Mouse (Mus musculus) embryonic fibroblast, embryonic 13.5 days (primary cell): ENCODE measurements around the gene Mllt10. TPM values are rescaled to one million over a fixed set of nuclear protein-coding genes. Genes with fewer than 3 reads are reported as not detected.
"Not testable (repeated sequence)": the region's sequence is repeated elsewhere in the genome, so short reads cannot be mapped to it uniquely, and the experiment has no call there.

Source experiments
- H3K27ac ChIP-seq: 2 replicates; pipeline ENCODE4 v1.5.1; 2012; ENCODE audit warnings: low read length, control low read depth, inconsistent platforms; ENCODE audit not compliant: insufficient read depth
- H3K4me1 ChIP-seq: 2 replicates; pipeline ENCODE4 v1.6.1; 2011; ENCODE audit warnings: low read length; ENCODE audit not compliant: control insufficient read depth, insufficient read depth
- H3K4me3 ChIP-seq: 2 replicates; pipeline ENCODE4 v1.5.1; 2011; ENCODE audit warnings: mild to moderate bottlenecking, control low read depth, low read length; ENCODE audit not compliant: insufficient read depth
- CTCF ChIP-seq: IDR thresholded peaks from 2 replicates; pipeline ENCODE4 v1.5.1; 2011; ENCODE audit warnings: mild to moderate bottlenecking, control low read depth, low read length, moderate library complexity, borderline replicate concordance; ENCODE audit not compliant: insufficient read depth
- POLR2A ChIP-seq: IDR thresholded peaks from 2 replicates; pipeline ENCODE4 v1.6.1; 2011; ENCODE audit warnings: low read depth, mild to moderate bottlenecking, control low read depth, low read length, moderate library complexity
- polyA plus RNA-seq: library from polyadenylated mRNA; stranded (reverse); fragments of >200 nt; gene quantifications from 2 replicates; pipeline ENCODE4 v1.2.4, GENCODE M21; 2011; ENCODE audit warnings: low read depth; ENCODE audit not compliant: missing spikeins, insufficient read length

Mllt10 gene
- polyA plus RNA-seq, 1 experiment: 52.0 TPM

DNA sequence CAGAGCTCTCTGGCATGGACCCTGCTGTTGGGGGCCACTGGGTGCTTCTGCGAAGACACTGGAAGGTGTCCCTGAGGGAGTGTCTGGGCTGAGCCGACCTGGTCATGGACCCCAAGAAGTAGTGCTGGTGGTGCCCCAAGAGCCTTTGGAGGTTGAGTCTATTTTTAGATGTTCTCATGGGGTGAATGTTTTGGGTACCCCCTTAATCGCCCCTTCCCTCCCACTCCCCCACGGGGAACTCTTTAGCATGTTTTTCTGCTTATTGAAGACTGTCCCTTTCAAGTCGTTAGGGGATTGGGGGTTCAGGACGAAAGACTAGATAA is 10.6 kb downstream of the Mllt10 start:
- TF ChIP-seq CTCF (no peak), POLR2A (no peak)
- H3K4me1 ChIP-seq: no peaks in the 10 kb centered on the region
- peak overlapping the region; percentile 80 for H3K4me3 ChIP-seq
- peak overlapping the region; percentile 58 for H3K27ac ChIP-seq

DNA sequence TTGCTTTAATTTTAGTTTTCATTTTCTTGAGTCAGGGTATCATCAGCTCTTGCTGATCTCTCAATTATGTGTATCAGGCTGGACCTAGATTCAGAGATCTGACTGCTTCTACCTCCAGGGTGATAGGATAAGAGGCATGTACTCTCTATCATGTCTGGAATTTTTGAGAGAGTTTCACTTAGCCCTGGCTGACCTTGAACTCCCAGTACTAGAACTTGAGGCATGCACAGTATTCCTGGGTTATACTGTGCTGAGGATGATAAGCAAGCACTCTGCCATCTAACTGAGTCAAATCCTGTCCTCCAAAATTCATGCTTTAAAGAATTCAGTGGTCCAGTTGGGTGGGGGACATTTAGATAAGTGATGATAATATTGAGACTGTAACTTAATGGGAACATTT is 11.4 kb downstream of the Mllt10 start:
- H3K4me1 ChIP-seq: no peaks in the 10 kb centered on the region
- H3K27ac ChIP-seq: no peak overlapping the region
- H3K4me3 ChIP-seq: peak overlapping the region; percentile 80
- TF ChIP-seq POLR2A (no peak), CTCF (no peak)

DNA sequence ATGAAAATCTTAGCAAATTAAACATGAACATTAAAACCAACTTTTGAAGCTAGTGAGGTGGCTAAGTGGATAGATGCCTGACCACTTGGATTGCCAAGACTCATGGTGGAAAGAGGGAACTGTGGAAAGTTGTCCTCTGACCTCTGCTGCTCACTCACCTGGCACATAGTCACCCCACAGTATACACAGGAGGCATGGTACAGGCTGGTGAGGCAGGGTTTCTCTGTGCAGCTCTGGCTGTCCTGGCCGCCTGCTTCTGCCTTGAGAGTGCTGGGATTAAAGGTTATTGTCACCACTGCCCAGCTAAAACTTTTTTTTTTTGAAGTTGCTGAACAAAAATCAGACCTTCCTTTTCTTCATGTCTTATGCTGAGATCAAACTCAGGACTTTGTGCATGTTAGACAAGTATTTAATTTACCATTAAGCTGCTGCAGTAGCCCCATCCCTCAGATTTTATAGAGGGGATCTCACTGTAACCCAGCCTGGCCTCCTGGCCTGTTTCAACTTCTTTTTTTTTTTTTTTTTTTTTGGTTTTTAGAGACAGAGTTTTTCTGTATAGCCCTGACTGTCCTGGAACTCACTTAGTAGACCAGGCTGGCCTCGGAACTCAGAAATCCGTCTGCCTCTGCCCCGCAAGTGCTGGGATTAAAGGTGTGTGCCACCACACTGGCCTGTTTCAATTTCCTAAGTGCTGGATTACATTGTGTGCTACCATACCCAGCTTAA is 13.2 kb downstream of the Mllt10 start:
- no peaks in the 10 kb centered on the region for H3K4me1 ChIP-seq
- no peak for TF ChIP-seq POLR2A
- no peak for TF ChIP-seq CTCF
- no peak overlapping the region for H3K27ac ChIP-seq
- no peak overlapping the region for H3K4me3 ChIP-seq

DNA sequence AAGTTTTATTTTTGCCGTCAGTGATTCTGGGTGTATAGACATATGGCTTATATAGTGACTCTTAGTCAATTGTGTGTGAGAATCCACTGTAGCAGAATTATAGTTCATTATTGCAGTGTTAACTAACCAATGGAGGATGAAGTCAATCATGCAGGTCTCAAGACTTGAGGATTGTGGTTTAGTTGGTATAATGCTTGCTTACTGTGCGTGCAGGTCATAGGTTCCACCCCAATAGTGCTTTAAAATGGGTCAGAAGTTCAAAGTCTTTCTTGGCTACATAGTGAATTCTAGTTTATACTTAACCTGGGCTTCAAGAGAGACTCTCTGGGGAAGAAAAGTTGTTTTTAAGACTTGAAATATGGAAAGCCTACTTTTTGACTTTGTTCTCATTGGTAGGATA is 16.9 kb downstream of the Mllt10 start:
- Histone ChIP-seq H3K4me3 (no peak overlapping the region), H3K27ac (no peak overlapping the region), H3K4me1 (no peaks in the 10 kb centered on the region)
- TF ChIP-seq CTCF: no peak
- no peak for TF ChIP-seq POLR2A

DNA sequence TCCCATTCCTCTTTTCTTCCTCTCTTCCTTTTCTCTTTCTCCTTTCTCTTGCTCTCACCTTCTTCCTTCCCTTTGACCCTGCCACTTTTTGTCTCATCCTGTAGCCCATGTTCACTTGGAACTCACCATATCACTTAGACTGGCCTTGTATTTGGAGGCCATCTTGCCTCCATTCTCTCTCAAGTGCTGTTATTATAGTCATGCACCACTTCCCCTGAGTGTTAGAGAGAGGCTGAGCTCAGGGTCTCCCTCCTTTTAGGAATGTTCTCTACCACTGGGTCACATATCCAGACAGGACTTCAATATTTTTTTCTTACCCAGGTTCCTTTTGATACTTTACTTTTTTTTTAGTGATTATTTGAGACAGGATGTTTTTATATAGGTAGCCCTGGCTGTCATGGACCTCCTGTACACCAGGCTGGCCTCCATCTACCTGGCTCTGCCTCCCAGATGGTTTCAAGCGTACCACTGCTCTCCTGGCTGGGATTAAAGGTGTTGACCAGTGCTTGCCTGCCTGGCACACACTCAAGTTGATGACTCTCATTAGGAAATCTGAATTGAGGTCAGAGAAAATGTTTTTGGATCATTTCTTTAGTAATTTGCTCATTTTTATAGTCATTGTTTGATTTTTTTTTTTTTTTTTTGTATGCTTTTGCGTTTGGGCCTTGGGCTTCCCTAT is 25.3 kb downstream of the Mllt10 start:
- TF ChIP-seq CTCF: no peak
- H3K4me3 ChIP-seq: no peak overlapping the region
- H3K27ac ChIP-seq: no peak overlapping the region
- H3K4me1 ChIP-seq: no peaks in the 10 kb centered on the region

DNA sequence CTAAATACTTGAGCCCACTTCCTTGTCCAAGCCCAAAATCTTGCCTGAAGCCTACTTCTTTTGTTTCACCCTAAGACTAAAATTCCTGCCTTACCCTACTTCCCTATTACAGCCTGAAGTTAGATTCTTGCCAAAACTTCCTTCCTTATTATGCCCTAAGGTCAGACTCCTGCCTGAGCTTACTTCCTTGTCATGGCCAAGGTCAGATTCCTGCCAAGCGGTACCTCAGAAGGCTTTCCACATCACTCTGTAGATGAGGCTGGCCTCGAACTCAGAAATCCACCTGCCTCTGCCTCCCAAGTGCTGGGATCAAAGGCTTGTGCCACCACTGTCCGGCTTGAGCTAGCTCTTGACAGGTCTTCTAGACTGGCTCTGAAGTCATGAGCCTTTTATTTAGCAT is 32.7 kb downstream of the Mllt10 start:
- not testable (repeated sequence) for H3K27ac ChIP-seq, H3K4me3 ChIP-seq, H3K4me1 ChIP-seq

DNA sequence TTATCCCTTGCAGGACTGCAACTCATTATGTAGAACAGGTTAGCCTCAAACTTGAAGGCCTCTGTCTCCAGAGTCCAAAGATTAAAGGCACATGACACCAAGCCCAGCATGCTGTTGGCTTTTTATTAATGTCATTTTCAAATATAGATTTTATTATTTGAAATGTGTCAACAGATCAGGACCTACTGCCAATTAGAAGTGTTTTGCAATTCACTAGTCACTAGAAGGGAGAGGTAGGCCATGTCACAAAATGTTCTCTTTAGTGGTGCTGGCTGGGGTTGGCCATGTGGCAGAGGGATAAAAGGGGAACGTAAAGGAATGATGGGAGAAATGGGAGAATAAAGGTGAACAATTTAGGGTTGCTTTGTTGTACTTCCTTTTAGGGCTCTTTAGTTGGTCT is 38.8 kb downstream of the Mllt10 start:
- no peaks in the 10 kb centered on the region for H3K4me1 ChIP-seq
- TF ChIP-seq CTCF: no peak
- TF ChIP-seq POLR2A: no peak
- no peak overlapping the region for H3K27ac ChIP-seq
- H3K4me3 ChIP-seq: no peak overlapping the region

DNA sequence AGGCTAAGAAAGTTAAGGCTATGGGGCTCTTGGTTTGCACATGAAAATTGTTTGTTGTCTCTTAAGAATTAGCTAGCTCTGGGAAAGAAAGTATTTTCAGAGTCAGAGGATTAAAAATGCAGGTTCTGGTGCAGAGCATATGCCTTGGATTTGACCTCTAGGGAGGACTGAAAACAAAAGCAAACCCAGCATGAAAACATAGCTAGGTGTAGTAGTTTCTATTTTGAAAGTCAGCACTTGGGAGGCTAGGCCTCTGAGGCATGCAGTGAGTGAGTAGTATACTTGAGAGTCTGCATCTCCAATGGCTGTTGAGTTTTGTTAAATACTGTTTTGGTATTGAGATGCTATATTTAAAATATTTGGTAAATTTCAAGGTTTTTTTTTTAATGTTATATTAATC is 39.3 kb downstream of the Mllt10 start:
- TF ChIP-seq POLR2A (no peak), CTCF (no peak)
- H3K27ac ChIP-seq: no peak overlapping the region
- no peak overlapping the region for H3K4me3 ChIP-seq
- no peaks in the 10 kb centered on the region for H3K4me1 ChIP-seq

DNA sequence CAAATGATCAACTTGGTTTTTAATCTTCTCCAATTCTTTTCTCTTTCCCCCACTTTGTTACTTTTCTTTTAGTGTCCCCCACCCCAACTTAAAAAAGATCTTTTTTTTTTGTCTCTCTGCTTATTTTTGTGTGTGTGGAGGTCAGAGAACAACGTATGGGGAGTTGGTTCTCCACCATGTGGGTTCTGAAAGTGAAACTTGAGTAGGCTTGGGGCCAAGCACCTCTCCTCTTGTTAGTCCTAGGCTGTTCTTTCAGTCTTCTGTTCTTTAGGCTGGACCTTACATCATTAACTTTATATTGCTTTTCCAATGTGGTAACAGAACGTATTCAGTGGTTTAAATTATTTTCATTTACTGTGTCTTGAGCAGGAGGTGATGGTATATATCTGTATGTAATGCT is 40.8 kb downstream of the Mllt10 start:
- TF ChIP-seq POLR2A (no peak), CTCF (no peak)
- H3K4me3 ChIP-seq: no peak overlapping the region
- no peak overlapping the region for H3K27ac ChIP-seq
- H3K4me1 ChIP-seq: no peaks in the 10 kb centered on the region

DNA sequence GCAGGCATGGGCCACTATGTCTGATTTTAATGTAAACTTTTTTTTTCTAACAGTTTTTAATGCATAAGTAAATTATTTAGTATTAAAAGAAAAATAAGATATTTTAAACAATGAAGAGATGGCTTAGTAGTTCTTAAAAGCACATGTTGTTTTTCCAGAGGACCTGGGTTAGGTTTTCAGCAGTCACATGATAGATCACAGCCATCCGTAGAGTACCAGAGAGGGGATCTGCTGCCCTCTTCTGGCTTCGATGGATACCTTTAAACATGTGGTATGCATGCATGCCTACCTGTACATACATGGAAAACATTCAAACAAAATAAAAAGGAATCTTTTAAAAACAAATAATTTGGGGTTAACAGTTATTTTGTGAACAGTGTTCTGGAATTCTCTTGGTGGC is 45.9 kb downstream of the Mllt10 start:
- Histone ChIP-seq H3K4me3 (no peak overlapping the region), H3K27ac (no peak overlapping the region), H3K4me1 (no peaks in the 10 kb centered on the region)
- TF ChIP-seq POLR2A: no peak
- no peak for TF ChIP-seq CTCF
